Mouse (Mus musculus) liver (tissue): ENCODE data around the gene Pla2g4e.

Experiments
- DNase-seq: peaks from one replicate; pipeline ENCODE4 v3.0.0-alpha.2; 2020; ENCODE audit warnings: mixed read lengths

Pla2g4e gene

DNA sequence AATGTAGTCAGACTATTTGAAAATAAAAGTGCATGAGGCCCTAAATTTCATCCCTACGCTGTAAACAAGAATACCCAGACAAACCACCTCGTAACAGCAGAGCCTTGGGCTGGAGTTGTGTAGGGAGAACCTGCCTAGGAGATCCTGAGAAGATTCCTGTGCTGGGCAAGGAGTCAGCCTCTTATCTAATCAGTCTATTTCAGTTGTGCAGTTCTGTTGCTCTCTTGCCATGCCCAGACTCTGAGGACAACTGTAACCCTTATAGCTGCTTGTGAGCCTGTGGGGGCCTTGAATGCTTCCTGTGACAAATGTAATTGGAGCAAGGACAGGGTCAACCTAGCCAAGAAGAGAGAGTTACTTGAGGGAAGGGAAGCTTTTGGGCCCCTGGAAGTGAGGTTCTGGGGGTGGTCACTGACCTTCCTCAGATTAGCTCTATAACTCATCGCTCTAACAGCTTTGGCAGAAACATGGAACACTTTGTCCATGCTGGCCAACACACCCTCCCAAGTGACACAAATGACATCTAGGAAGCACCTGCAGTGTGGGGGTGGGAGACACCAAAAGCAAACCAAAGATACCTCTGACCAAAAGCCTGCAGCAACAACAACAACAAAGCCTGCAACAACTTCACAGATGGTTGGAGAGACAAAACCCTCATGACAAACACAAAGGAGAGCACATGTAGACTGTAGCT, 9.0 kb downstream of the Pla2g4e start:
- no peak for DNase-seq

DNA sequence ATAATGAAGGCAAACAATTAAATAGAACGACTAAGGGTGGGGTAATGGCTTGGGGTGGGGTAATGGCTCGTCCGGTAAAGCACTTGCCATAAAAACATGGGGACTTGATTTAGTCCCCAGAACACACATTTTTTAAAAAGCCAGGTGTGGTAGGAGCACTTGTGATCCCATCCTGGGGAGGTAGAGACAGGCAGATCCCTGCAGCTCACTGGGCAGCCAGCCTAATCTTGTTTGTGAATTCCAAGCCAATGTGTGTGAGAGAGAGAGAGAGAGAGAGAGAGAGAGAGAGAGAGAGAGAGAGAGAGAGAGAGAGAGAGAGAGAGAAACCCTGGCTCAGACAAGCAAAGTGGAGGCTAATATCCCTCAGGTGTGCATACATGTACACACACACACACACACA, 9.8 kb downstream of the Pla2g4e start:
- no peak for DNase-seq

DNA sequence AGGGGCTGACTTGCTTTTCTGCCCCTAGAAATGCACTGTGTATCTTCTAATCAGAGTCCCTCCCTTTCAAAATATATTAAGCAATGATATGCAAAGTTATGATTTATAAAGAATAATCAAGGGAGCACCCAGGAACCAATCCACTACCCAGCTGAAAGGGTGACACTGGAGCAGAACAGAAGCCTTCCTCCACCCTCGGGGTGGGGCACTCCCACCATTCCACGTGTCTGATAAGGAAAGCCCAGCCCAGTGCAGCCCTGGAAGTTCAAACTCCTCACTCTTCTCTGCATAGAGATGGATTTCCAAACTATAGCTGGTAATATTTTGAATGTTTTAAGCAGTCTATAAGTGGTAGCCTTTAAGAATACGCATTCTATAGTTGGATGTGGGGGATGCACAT, 13.5 kb downstream of the Pla2g4e start:
- DNase-seq: peak; percentile 24

DNA sequence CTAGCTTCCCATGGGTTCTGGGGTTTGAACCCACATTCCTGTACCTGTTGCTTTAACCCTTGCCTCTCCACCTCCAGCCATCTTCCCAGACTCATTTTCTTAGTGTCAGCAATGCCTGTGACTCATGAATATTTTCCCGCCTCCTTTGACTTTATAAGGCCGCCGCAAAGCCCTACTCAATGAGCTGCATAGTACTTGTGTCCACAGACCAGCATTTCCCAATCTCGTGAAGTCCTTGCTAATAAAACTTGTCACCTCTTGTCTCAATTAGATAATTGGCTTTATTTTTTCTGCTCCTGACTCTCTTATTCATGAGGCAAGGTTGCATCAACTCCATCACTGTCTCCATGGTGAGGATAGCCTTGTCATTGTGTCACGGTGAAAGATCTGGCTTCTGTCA, 30.5 kb downstream of the Pla2g4e start:
- DNase-seq: no peak

DNA sequence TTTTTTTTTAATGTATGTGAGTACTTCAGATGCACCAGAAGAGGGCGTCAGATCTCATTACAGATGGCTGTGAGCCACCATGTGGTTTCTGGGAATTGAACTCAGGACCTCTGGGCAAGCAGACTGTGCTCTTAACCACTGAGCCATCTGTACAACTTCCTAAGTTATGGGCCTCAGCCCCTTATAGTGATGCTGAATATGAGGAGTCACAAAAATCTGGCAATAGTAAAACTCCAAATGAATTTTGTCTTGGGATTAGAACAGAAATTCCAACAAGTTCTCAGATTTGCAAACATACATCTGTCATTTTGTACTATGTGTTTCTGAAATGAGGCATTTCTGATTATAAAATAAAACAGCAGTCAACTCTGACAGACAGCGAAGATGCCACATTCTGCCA, 33.7 kb downstream of the Pla2g4e start:
- DNase-seq: no peak

DNA sequence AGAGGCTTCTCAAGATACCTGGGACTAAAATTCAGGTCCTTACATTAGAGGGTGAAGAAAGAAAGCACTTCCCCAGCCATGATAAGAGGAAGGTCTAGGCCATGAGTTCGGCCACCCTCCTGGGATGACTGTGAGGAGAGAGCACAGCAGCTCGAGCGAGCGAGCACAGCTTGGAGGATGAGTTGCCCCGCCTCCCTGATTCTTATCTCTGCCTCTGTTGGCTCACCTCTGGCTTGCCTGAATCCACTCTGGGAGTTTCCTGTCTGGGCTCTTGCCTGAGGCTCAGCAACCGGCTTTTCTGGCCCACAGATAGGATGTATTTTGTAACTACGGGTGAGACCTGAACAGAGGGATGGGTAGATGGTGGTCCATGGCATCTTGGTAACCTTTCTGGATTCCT, 37.2 kb downstream of the Pla2g4e start:
- no peak for DNase-seq

DNA sequence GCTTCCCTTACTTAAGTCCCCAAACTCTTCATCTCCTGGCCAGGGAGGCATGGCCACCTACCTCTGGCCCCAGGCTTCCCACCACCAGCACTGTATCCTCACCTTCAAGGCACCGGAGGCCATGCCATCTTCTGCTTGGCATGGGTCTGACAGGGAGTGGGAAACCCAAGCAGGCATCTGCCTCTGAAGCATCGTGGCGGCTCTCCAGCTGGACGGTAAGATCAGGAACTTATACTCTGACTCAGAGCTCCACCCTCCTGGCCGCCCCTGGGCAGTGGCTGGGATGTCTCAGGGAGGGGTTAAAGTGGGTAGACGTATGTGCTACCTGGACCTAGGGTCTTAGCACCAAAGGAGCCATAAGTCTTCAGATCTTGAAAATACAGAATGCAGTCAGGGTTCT, 38.1 kb downstream of the Pla2g4e start:
- no peak for DNase-seq

DNA sequence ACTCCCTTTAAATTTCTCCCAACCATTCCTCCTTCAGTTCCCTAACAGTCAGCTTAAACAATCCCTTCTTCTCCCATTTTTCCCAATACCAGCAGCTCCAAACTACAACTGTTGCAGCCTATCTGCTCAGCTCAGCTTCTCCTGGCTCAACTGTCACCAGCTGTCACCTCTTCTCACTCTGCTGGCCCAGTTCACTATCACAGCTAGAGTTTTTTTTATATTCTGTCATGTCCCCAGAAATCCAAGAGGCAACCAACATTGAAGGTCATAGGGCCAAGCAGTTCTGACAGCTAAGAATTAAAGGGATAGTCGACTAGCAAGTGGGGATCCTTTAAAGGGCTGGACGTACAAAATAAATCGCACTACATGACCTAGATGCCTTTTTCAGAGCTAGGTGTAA, 41.4 kb downstream of the Pla2g4e start:
- no peak for DNase-seq

DNA sequence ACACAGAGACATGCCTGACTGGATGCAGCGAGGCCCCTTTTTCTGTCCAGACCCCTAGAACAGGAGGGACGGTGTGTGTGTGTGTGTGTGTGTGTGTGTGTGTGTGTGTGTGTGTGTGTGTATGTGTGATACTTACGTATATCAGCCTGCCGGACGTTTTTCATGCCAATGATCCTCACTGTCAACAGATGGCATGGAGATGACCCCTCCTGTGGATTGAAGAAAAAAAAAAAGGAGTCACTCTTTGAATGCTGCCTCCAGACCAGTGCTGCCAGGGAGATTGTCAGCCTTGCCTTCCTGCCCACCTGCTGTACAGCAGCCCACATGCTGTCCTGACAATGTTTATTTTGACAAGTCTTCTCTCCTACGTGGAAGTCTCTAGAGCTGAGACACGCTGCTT, 45.1 kb downstream of the Pla2g4e start:
- DNase-seq: no peak

DNA sequence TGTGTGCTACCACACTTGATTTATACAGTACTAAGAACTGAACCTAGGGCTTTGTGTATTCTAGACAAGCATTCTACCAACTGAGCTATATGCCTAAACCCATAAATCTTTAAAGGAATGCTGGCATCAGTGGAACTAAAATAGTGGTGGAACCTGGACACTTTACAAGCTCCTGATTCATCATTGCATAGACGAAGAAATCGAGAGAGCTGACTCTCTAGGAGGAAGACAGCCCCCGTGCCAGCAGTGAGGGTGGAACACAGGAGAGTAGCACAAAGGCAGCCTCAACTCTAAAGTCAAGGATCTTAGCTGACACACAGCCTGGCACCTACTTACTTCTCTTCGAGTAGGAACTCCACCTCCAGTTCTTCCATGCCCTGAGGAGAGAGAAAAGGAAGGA, 57.0 kb downstream of the Pla2g4e start:
- DNase-seq: no peak

DNA sequence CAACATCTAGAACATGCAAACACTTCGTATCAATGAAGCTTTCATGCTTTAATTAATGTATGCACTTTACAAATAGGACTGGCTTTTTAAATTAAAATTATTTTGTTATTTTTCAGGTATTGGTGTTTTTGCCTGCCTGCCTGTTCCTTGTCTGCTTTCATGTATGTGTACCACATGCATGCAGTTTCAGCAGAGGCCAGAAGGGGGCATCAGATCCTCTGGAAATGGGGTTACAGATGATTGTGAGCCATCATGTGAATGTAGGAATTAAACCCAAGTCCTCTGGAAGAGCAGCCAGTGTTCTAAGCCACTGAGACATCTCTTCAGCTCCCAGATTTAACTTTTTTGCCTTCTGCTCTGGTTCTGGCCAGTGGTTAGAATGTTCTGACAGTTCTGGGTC, 57.6 kb downstream of the Pla2g4e start:
- DNase-seq: peak; percentile 18

DNA sequence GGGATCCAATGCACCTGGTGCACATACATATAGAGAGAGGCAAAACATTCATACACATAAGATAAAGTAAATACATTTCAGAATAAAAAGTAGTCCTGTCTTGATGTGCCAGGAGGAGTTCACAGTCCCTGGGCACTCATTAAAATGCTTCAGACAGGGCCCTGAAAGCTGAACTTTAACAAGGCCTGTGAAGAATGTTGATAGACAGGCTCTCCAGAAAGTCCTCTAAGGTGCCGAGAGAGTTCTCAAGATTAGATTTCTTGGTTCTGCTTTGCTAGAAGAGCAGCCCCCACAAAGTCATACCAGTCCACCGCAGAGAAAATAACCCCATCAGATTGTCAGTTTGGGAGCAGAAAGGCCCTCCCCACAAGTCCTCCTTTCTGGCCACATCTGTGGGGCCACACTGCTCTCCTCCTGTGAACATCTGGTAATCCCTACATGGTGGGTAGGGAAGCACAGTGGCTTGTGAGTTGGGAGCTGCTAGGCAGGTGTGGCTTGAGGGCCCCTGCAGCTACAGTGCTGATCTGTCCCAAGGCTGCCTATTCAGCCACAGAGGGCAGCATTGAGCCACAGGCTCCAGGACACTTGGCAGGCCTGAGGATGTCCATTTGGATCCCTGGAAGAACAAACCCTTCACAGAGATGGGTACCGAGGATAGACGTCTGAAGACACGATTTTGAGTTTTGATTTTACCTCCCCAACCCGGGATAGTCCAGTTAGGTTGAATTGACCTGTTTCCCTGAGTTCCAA, 59.4 kb downstream of the Pla2g4e start:
- no peak for DNase-seq

DNA sequence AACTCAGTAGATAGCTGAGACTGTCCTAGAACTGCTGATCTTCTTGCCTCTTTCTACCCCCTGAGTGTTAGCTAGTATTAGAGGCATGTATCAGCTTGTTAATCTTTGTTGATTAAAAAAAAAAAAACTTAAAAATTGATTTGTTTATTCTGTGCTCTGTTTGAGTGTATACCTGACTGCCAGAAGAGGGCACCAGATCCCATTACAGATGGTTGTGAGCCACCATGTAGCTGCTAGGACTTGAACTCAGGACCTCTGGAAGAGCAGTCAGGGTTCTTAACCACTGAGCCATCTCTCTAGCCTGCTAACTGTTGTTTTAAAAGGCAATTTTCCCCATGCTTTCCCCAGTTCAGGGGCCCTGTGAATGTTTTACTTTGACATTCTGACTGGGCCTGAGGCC, 66.2 kb downstream of the Pla2g4e start:
- DNase-seq: no peak

DNA sequence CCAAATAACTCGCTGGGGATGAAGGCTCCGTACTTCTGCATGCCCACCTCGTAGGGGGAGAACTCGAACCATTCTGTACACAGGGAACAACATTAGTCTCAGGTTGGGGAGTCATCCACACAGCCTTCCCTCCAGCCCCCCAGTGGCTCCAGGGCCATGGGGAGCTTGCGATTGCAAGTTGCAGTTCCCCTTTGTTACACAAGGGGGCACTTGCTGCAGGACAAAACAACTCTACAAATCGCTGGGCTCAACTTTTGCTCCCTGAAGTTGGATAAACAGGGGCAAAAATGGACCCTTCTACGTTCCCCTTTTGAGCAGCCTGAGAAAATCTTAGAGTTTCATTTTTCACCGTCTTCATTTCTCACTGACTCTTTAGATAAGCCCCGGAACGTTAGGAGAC, 71.4 kb downstream of the Pla2g4e start:
- peak; percentile 42 for DNase-seq

DNA sequence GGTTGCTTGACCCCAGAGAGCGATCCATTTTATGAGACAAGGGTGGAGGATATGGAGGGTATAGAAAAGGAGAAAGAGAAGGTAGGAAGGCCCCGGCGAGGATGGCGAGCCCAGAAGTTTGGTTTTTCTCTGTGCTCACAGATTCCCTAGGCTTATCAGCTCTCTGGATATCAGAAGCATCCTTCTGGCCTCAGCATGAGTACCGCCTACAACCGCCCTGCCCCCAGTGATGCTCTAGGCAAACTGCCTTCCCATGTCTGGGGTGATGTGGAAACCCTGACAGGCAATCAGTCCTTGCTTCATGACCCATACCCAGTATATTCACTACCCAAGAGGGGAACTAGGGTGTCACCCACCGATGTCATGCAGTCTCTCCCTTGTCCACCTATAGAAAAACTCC, 73.8 kb downstream of the Pla2g4e start:
- peak; percentile 34 for DNase-seq

DNA sequence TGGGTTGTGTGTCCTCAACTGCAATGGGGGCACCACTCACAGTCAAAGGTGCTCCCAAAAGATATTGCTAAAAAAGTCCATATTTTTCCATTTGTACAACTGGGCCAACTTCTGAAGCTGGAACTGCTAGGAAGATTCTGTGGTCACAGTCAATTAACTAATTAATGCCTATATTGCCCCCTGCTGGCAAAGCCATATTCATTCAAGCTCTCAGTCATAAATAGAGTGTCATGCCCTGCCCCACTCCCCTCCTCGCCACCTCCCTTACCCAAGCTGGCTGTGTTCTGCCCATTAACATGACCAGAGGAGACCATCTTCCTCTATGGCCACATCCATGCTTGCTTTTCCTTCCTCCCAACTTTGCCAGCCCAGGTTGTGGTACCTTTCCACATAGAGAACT, 74.4 kb downstream of the Pla2g4e start:
- DNase-seq: peak; percentile 24

DNA sequence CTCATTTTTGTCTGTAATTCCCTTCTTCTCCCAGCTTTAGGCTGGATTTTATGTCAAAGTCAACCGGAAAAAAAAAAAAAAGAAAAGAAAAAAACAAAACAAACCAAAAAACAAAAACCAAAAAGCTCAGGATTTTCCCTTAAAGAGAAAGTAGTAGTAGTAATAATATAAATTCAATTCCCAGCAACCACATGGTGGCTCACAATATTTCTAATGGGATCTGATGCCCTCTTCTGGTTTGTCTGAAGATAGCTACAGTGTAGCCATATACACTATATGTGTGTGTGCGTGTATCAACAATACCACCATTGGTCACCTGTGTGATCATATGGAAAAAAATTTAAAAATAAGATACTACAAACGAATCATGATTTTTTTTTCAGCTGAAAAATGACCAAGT, 75.8 kb downstream of the Pla2g4e start:
- no peak for DNase-seq

DNA sequence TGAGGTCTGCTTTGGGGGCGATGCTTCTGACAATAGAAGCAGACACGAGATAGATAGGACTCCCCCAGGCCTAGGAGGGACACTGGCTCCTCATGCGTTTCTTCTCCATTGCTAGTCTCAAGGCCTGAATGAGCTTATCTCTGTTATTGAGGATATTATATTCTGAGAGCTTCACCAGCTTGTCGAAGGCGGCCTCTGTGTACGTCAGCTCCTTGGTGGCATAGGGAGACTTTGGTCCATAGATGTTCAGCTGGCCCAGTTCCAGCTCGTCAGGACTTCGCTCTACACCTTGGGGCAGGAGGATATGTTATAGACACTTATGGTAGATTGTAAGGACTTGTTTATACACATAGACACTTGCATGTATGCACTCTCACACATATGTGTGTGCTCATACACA, 77.4 kb downstream of the Pla2g4e start:
- no peak for DNase-seq

DNA sequence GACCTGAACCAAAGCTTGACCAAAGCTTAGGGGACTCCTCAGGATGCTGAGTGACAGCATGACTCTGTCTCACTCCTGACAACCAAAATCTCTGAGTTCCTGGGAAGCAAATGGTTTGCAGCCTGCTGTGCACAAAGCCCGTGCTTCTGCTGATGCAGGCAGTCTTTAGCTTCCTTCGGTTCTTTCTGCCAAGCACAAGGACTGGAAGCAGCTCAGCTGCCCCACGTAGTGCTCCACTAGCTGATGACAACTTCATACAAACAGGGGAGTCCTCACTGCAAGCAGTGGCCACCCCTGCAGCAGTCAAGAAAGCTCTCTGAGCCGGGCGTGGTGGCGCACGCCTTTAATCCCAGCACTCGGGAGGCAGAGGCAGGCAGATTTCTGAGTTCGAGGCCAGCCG, 79.7 kb downstream of the Pla2g4e start:
- DNase-seq: no peak

DNA sequence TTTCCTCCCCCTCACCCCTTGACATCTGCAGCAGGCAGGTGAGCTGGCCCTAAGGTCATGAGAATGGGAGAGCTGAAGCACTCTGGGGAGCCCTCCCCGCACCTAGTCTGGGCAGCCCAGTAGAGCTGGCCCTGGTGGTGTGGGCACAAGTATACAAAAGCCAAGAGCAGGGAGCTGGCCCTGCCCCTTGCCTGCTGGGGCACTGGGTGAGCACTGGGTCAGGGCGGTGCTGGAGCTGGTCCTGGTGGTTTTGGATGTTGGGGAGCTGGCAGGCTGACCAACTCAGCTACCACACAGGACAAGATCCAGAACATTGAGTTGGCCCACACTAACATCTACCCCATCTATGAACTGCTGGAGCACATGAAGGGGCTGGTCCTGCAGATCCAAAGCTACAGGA, 85.7 kb downstream of the Pla2g4e start:
- no peak for DNase-seq

DNA sequence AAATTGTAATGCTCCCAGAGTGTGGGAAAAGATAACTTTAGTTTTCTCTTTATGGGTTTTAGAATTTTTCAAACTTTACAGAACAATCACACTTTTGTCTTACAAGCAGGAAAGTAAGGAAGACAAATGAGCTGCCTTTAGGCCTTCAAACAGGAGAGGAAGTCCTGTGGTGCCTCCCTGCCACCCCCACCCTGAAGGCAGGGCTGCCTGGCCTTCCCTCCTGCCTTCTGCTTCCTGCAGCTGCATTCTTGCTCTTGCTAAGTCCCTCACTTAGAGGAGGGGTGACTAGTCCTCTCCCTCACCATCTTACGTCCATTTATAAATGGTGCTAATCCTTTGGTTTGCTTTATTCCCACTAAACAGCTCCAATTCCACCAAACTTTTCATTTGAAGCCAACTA, 86.3 kb downstream of the Pla2g4e start:
- DNase-seq: peak; percentile 39

DNA sequence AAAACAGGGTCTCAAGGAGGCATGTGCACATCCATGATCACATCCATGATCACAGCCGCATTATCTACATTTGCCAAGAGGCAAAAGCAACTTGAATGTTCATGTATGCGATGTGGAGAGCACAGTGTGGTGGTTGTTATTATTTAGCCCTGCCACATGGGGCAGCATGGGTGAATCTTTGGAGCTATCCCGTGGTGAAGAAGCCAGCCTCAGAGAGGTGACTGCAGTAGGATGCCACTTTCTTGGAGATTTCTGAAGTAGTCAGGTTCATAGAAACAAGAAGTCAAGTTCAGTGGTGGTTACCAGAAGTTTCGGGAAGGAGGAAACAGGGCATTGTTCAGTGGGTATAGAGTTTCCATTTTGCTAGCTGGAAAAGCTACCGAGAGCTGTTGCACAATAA, 87.1 kb downstream of the Pla2g4e start:
- peak; percentile 20 for DNase-seq

DNA sequence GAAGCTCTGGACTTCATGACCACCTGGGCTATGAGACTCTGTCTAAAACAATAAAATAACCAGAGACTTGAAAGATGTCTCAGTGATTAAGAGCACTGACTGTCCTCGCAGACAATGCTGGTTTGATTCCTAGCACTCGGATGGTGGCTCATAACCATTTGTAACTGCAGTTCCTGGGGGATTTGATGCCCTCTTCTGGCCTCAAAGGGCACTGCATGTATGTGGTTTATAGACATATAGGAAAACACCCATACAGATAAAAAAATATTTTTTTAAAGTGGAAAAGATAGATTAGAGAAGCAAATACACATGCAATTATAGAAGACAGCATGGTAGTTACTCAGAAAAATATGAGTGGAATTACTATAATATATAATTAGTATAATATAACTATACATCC, 87.5 kb downstream of the Pla2g4e start:
- no peak for DNase-seq

DNA sequence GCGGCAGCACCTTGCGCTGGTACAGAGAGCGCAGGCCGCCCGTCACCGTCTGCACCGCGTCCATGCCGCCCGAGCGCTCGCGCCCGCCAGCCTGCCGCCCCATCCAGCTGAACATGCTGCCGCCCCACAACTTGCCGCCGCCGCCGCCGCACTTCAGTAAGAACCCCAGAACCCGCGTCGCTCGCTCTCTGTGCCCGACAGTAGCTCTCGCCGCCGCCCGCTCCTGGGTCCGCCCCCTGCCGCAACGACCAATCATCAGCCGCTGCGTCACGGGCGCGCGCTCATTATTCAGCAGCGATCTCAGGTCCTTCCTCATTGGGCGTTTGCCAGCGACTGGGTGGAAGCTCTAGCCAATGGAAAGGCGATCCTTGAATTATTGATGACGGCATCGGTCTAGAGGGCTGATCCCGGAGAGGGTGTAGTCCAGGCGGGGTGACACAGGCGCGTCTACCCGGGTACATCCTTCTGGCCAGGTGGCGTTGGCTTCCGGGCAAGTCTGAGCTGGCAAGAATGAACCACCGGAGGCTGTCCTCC, 90.7 kb downstream of the Pla2g4e start, which contains the start of gene Ehd4:
TSS of gene Ehd4 (minus strand) at position 246 of the 534 bp plus-strand sequence.
- peak; percentile 98 for DNase-seq
